In genomic region chr5:74281480-74281879, GRCm38 (mm10) we compare ENCODE assay signal across 10 mouse cellular contexts.
DNase-seq lines count a peak whose midpoint lies in the region; ATAC-seq and TF ChIP-seq lines count a peak whose summit lies in the region.
"Had no signal": no experiment of that assay in that cellular context is flagged by ENCODE, and none has a peak within 500 bp of the region (broad histone marks: within the 10 kb centered on the region; RNA-seq: fewer than 3 reads in every experiment).

No protein-coding gene starts in this region.

- TF ChIP-seq CTCF in liver, adult 2 months (IDR thresholded peaks at IDR 0.05; ENCODE audit: low read depth, low read length), result no peak

- 73% methylated on average over 8 of the region's 8 CpGs for WGBS in embryonic facial prominence, embryonic 14.5 days
- 94% methylated on average over 8 of the region's 8 CpGs for WGBS in embryonic facial prominence, embryonic 10.5 days
- WGBS in liver, adult 2 months, result 28% methylated on average over 8 of the region's 8 CpGs

- no peak for ATAC-seq in embryonic facial prominence, embryonic 14.5 days (ENCODE audit: low read depth)
- no peak for ATAC-seq in inflammation-experienced regulatory T-cells, adult 6 months

- H3K9me3 ChIP-seq in embryonic facial prominence, embryonic 14.5 days (ENCODE audit: control insufficient read depth, low read length), result no peaks in the 10 kb centered on the region
- H3K9me3 ChIP-seq in embryonic facial prominence, embryonic 10.5 days, result no peaks in the 10 kb centered on the region
- H3K9me3 ChIP-seq: limb, embryonic 12.5 days had no signal

- 0 out of 2 replicates have a peak overlapping the region, but pooled peaks have one; percentile 19 for H3K27ac ChIP-seq in embryonic facial prominence, embryonic 14.5 days (replicated peaks; ENCODE audit: low read depth, low read length)
- H3K27ac ChIP-seq in embryonic facial prominence, embryonic 10.5 days (replicated peaks), result no peak overlapping the region
- H3K27ac ChIP-seq in liver, adult 2 months (replicated peaks; ENCODE audit: insufficient read depth, low read depth, low read length), result no peak overlapping the region
- H3K27ac ChIP-seq: limb, embryonic 12.5 days had no signal

- no peak for TF ChIP-seq POLR2A in liver, adult 2 months (IDR thresholded peaks at IDR 0.05; ENCODE audit: extremely low read depth, insufficient read depth, low read length)

- no peaks in the 10 kb centered on the region for H3K27me3 ChIP-seq in embryonic facial prominence, embryonic 14.5 days (replicated peaks; ENCODE audit: control insufficient read depth, insufficient read depth, low read length)
- H3K27me3 ChIP-seq in embryonic facial prominence, embryonic 10.5 days (replicated peaks; ENCODE audit: low read depth, poor library complexity, severe bottlenecking), result peaks cover 7% of the 10 kb centered on the region
- no peaks in the 10 kb centered on the region for H3K27me3 ChIP-seq in liver, adult 2 months (ENCODE audit: control insufficient read depth, insufficient read depth, low read length)
- H3K27me3 ChIP-seq: limb, embryonic 12.5 days had no signal

- H3K36me3 ChIP-seq in embryonic facial prominence, embryonic 14.5 days (ENCODE audit: control insufficient read depth, insufficient read depth, low read length), result no peaks in the 10 kb centered on the region
- H3K36me3 ChIP-seq in embryonic facial prominence, embryonic 10.5 days (replicated peaks), result no peaks in the 10 kb centered on the region
- no peaks in the 10 kb centered on the region for H3K36me3 ChIP-seq in liver, adult 2 months (ENCODE audit: control insufficient read depth, insufficient read depth, low read length)
- H3K36me3 ChIP-seq: limb, embryonic 12.5 days had no signal

- no peak overlapping the region for H3K9ac ChIP-seq in embryonic facial prominence, embryonic 14.5 days (ENCODE audit: low read depth, low read length)
- no peak overlapping the region for H3K9ac ChIP-seq in liver, adult 2 months (ENCODE audit: low read depth, low read length)
- H3K9ac ChIP-seq: limb, embryonic 12.5 days had no signal

- no peaks in the 10 kb centered on the region for H3K79me2 ChIP-seq in liver, adult 2 months (ENCODE audit: control insufficient read depth, insufficient read depth, low read length)

- peaks cover 37% of the 10 kb centered on the region for H3K4me1 ChIP-seq in embryonic facial prominence, embryonic 14.5 days (ENCODE audit: control insufficient read depth, insufficient read depth, low read length)
- peaks cover 30% of the 10 kb centered on the region for H3K4me1 ChIP-seq in embryonic facial prominence, embryonic 10.5 days
- H3K4me1 ChIP-seq in liver, adult 2 months (ENCODE audit: control insufficient read depth, insufficient read depth, low read length), result peaks cover 6% of the 10 kb centered on the region

- DNase-seq in embryonic facial prominence, embryonic 14.5 days (ENCODE audit: low spot score), result peak; percentile 54
- no peak for DNase-seq in embryonic facial prominence, embryonic 10.5 days (ENCODE audit: low spot score)
- peak; percentile 79 for DNase-seq in liver, adult 2 months (ENCODE audit: extremely low read depth, low read depth, low spot score)
- no peak for DNase-seq in liver
- DNase-seq in kidney, adult 8-10 months, result peak; percentile 87 to 88
- peak; percentile 21 for DNase-seq in retina, embryonic 14.5 days (ENCODE audit: low spot score)
- DNase-seq: right cerebral cortex, postnatal 14 days; thymus, postnatal 36 days had no signal

- no peak overlapping the region for H3K4me3 ChIP-seq in embryonic facial prominence, embryonic 14.5 days (ENCODE audit: low read depth, low read length)
- no peak overlapping the region for H3K4me3 ChIP-seq in embryonic facial prominence, embryonic 10.5 days
- no peak overlapping the region for H3K4me3 ChIP-seq in liver, adult 2 months (ENCODE audit: insufficient read depth, low read depth, low read length)
- H3K4me3 ChIP-seq: limb, embryonic 12.5 days had no signal

- no peak overlapping the region for H3K4me2 ChIP-seq in embryonic facial prominence, embryonic 14.5 days (ENCODE audit: low read depth, low read length)
- H3K4me2 ChIP-seq: limb, embryonic 12.5 days had no signal

Comparison
In these comparisons a context has a peak if more than half of its experiments do, and no peak if none do; other contexts are left out.
1. DNase-seq: peak in embryonic facial prominence, embryonic 14.5 days (single experiment), liver, adult 2 months (single experiment), kidney, adult 8-10 months (2 of 2) and retina, embryonic 14.5 days (single experiment); none in embryonic facial prominence, embryonic 10.5 days (single experiment) and liver (single experiment).